8 mouse cellular contexts compared by ENCODE assay signal in genomic region chr17:32142907-32143854, GRCm38 (mm10). TPM values are rescaled to one million over a fixed set of nuclear protein-coding genes. Genes with fewer than 3 reads are reported as not detected.
A peak's percentile ranks its signal among the peaks of the same experiment; 100 is the strongest.
DNase-seq lines count a peak whose midpoint lies in the region; ATAC-seq and TF ChIP-seq lines count a peak whose summit lies in the region.

No protein-coding gene starts in this region.

- no peak overlapping the region for H3K27ac ChIP-seq in bone marrow macrophage, adult 2 months (ENCODE audit: insufficient read depth, low read depth, low read length)
- H3K27ac ChIP-seq in embryonic fibroblast, embryonic 13.5 days (ENCODE audit: insufficient read depth, low read length): no peak overlapping the region
- H3K27ac ChIP-seq in heart, embryonic 11.5 days (ENCODE audit: low read depth, low read length): no peak overlapping the region
- no peak overlapping the region for H3K27ac ChIP-seq in kidney, embryonic 15.5 days
- H3K27ac ChIP-seq in liver, adult 2 months (replicated peaks; ENCODE audit: insufficient read depth, low read depth, low read length): no peak overlapping the region

- ATAC-seq in heart, embryonic 11.5 days (replicated peaks; ENCODE audit: insufficient number of reproducible peaks, low FRiP score, low TSS enrichment): peak; percentile 56
- ATAC-seq in kidney, embryonic 15.5 days (replicated peaks; ENCODE audit: low FRiP score): peak; percentile 86

- peak; percentile 59 for TF ChIP-seq CTCF in bone marrow macrophage, adult 2 months (IDR thresholded peaks at IDR 0.05; ENCODE audit: low read depth, low read length)
- TF ChIP-seq CTCF in embryonic fibroblast, embryonic 13.5 days (IDR thresholded peaks at IDR 0.05; ENCODE audit: borderline replicate concordance, insufficient read depth, low read length): peak; percentile 78
- TF ChIP-seq CTCF in liver, adult 2 months (IDR thresholded peaks at IDR 0.05; ENCODE audit: low read depth, low read length): peak; percentile 94

- H3K27me3 ChIP-seq in heart, embryonic 11.5 days (ENCODE audit: control insufficient read depth, insufficient read depth, low read length): no peaks in the 10 kb centered on the region
- no peaks in the 10 kb centered on the region for H3K27me3 ChIP-seq in kidney, embryonic 15.5 days
- no peaks in the 10 kb centered on the region; the same call in 1 of the 2 replicates for H3K27me3 ChIP-seq in liver, adult 2 months (ENCODE audit: control insufficient read depth, insufficient read depth, low read length)
- H3K27me3 ChIP-seq in myocyte (ENCODE audit: control insufficient read depth, insufficient read depth, insufficient read length): no peaks in the 10 kb centered on the region
- H3K27me3 ChIP-seq in splenic B cell, adult 2 months (ENCODE audit: control insufficient read depth, insufficient read depth, low read length, poor library complexity, severe bottlenecking): no peaks in the 10 kb centered on the region

- WGBS in heart, embryonic 11.5 days (ENCODE audit: insufficient replicate concordance): 26% methylated on average over 39 of the region's 39 CpGs
- 31% methylated on average over 39 of the region's 39 CpGs for WGBS in kidney, embryonic 15.5 days
- 17% methylated on average over 39 of the region's 39 CpGs for WGBS in liver, adult 2 months

- no peak overlapping the region for H3ac ChIP-seq in myocyte (ENCODE audit: control insufficient read depth, insufficient read length)

- peak; percentile 88 to 90 for DNase-seq in B cell, adult 2 months
- peak; percentile 48 for DNase-seq in liver, adult 2 months (ENCODE audit: extremely low read depth, low read depth, low spot score)
- peak; percentile 84 for DNase-seq in splenic B cell, adult 2 months (ENCODE audit: low read depth, low spot score)

- TF ChIP-seq POLR2A in bone marrow macrophage, adult 2 months (IDR thresholded peaks at IDR 0.05; ENCODE audit: borderline replicate concordance, low read depth, low read length): no peak
- no peak for TF ChIP-seq POLR2A in embryonic fibroblast, embryonic 13.5 days (IDR thresholded peaks at IDR 0.05; ENCODE audit: low read depth, low read length)
- no peak for TF ChIP-seq POLR2A in liver, adult 2 months (IDR thresholded peaks at IDR 0.05; ENCODE audit: extremely low read depth, insufficient read depth, low read length)
- peak; percentile 38 for TF ChIP-seq POLR2A in myocyte (IDR thresholded peaks at IDR 0.05; ENCODE audit: insufficient read length, low read depth)

- no peaks in the 10 kb centered on the region for H3K9me3 ChIP-seq in heart, embryonic 11.5 days (replicated peaks; ENCODE audit: control insufficient read depth, low read length)
- H3K9me3 ChIP-seq in kidney, embryonic 15.5 days (replicated peaks): no peaks in the 10 kb centered on the region

- peaks cover 24% of the 10 kb centered on the region for H3K36me3 ChIP-seq in heart, embryonic 11.5 days (ENCODE audit: control insufficient read depth, insufficient read depth, low read length)
- H3K36me3 ChIP-seq in kidney, embryonic 15.5 days: peaks cover 95% of the 10 kb centered on the region
- H3K36me3 ChIP-seq in liver, adult 2 months (ENCODE audit: control insufficient read depth, insufficient read depth, low read length): no peaks in the 10 kb centered on the region
- H3K36me3 ChIP-seq in myocyte (ENCODE audit: control insufficient read depth, insufficient read depth): peaks cover 29% of the 10 kb centered on the region
- H3K36me3 ChIP-seq in splenic B cell, adult 2 months (ENCODE audit: control insufficient read depth, insufficient read depth, low read length, poor library complexity, severe bottlenecking): no peaks in the 10 kb centered on the region

- no peak overlapping the region for H3K4me3 ChIP-seq in bone marrow macrophage, adult 2 months (ENCODE audit: insufficient read depth, low read length)
- H3K4me3 ChIP-seq in embryonic fibroblast, embryonic 13.5 days (ENCODE audit: insufficient read depth, low read length): no peak overlapping the region
- peak overlapping the region; percentile 25 for H3K4me3 ChIP-seq in heart, embryonic 11.5 days (ENCODE audit: low read depth, low read length)
- peak overlapping the region; percentile 24 for H3K4me3 ChIP-seq in kidney, embryonic 15.5 days (replicated peaks)
- H3K4me3 ChIP-seq in liver, adult 2 months (ENCODE audit: insufficient read depth, low read depth, low read length): peak overlapping the region; percentile 51; the same call in 1 of the 2 replicates
- no peak overlapping the region for H3K4me3 ChIP-seq in myocyte

- no peaks in the 10 kb centered on the region for H3K79me2 ChIP-seq in liver, adult 2 months (ENCODE audit: control insufficient read depth, insufficient read depth, low read length)
- H3K79me2 ChIP-seq in myocyte (ENCODE audit: control insufficient read depth, insufficient read depth): peaks cover 4% of the 10 kb centered on the region

- no peaks in the 10 kb centered on the region for H3K4me1 ChIP-seq in bone marrow macrophage, adult 2 months (ENCODE audit: control insufficient read depth, insufficient read depth, low read length)
- H3K4me1 ChIP-seq in embryonic fibroblast, embryonic 13.5 days (ENCODE audit: control insufficient read depth, insufficient read depth, low read length): no peaks in the 10 kb centered on the region
- H3K4me1 ChIP-seq in heart, embryonic 11.5 days (ENCODE audit: control insufficient read depth, insufficient read depth, low read length): 0 out of 2 replicates have a peak, but pooled peaks cover 2% of the 10 kb centered on the region
- peaks cover 5% of the 10 kb centered on the region for H3K4me1 ChIP-seq in kidney, embryonic 15.5 days
- H3K4me1 ChIP-seq in liver, adult 2 months (ENCODE audit: control insufficient read depth, insufficient read depth, low read length): no peaks in the 10 kb centered on the region

- no peak overlapping the region; the same call in 1 of the 2 replicates for H3K9ac ChIP-seq in heart, embryonic 11.5 days (ENCODE audit: low read depth, low read length)
- H3K9ac ChIP-seq in kidney, embryonic 15.5 days: no peak overlapping the region
- peak overlapping the region; percentile 69 for H3K9ac ChIP-seq in liver, adult 2 months (ENCODE audit: low read depth, low read length)

- peak overlapping the region; percentile 56 for H3K4me2 ChIP-seq in heart, embryonic 11.5 days
- H3K4me2 ChIP-seq in kidney, embryonic 15.5 days: peak overlapping the region; percentile 56
- no peak overlapping the region for H3K4me2 ChIP-seq in myocyte (ENCODE audit: low read depth)

TF ChIP-seq in myocyte, 11 proteins besides CTCF, POLR2A, EP300 and RAD21:
- TF ChIP-seq MAX (IDR thresholded peaks at IDR 0.05; ENCODE audit: low read depth): no peak
- TF ChIP-seq MYOG (IDR thresholded peaks at IDR 0.05; ENCODE audit: control insufficient read depth in 1 of 3, insufficient read depth in 1 of 3, insufficient read length in 2 of 3, low read depth in 2 of 3): peak in 2 of 3 experiments; percentile 9 to 16

RNA-seq across cellular contexts. Expression of gene Notch3, which starts 23.5 kb away (rescaled TPM):
- 0.09 TPM in 1 of 2 replicates, not detected in the other for polyA plus RNA-seq in bone marrow macrophage, adult 2 months (2012; ENCODE audit: insufficient read depth, insufficient read length, missing spikeins)
- 18.8 and 20.8 TPM in 2 replicates for polyA plus RNA-seq in embryonic fibroblast, embryonic 13.5 days (2011; ENCODE audit: insufficient read length, low read depth, missing spikeins)
- 6.8 and 6.9 TPM in 2 replicates for polyA plus RNA-seq in heart, embryonic 11.5 days (2014; fragmentation: Nextera tagmentation; extraction: Ambion mirVana)
- polyA plus RNA-seq in kidney, embryonic 15.5 days (2015; fragmentation: Nextera tagmentation; extraction: Ambion mirVana): 11.9 and 14.9 TPM in 2 replicates
- total RNA-seq in liver, adult 2 months (2014; rRNA removed): 0.55 and 1.0 TPM in 2 replicates
- polyA plus RNA-seq in liver, adult 2 months (2012; rRNA removed): 1.3 TPM in 2 replicates
- 84.6 TPM for polyA plus RNA-seq in myocyte (2012; fragmentation: generic; extraction: Trizol)

RNA-seq across cellular contexts. Expression of gene Ephx3, which starts 46.2 kb away (rescaled TPM):
- not detected in 2 replicates for polyA plus RNA-seq in bone marrow macrophage, adult 2 months (2012; ENCODE audit: insufficient read depth, insufficient read length, missing spikeins)
- polyA plus RNA-seq in embryonic fibroblast, embryonic 13.5 days (2011; ENCODE audit: insufficient read length, low read depth, missing spikeins): not detected in 2 replicates
- polyA plus RNA-seq in heart, embryonic 11.5 days (2014; fragmentation: Nextera tagmentation; extraction: Ambion mirVana): not detected in 2 replicates
- 0.10 and 0.19 TPM in 2 replicates for polyA plus RNA-seq in kidney, embryonic 15.5 days (2015; fragmentation: Nextera tagmentation; extraction: Ambion mirVana)
- total RNA-seq in liver, adult 2 months (2014; rRNA removed): 0.07 and 0.09 TPM in 2 replicates
- polyA plus RNA-seq in liver, adult 2 months (2012; rRNA removed): 0.21 and 0.22 TPM in 2 replicates
- 0.12 TPM for polyA plus RNA-seq in myocyte (2012; fragmentation: generic; extraction: Trizol)

Comparison
In these comparisons a context has a peak if more than half of its experiments do, and no peak if none do; other contexts are left out.
1. H3K4me3 ChIP-seq: peak in heart, embryonic 11.5 days (single experiment), kidney, embryonic 15.5 days (single experiment) and liver, adult 2 months (single experiment); none in bone marrow macrophage, adult 2 months (single experiment), embryonic fibroblast, embryonic 13.5 days (single experiment) and myocyte (single experiment).
2. Peak in every context shown above with its lines, with median percentiles within 50 percentile points of each other: DNase-seq and CTCF ChIP-seq.